Mouse (Mus musculus): ENCODE data around the gene Krtap3-2. TPM values are rescaled to one million over a fixed set of nuclear protein-coding genes. Genes with fewer than 3 reads are reported as not detected.

Krtap3-2 gene
- not detected in 2 replicates for polyA plus RNA-seq (2012; rRNA removed)

DNA sequence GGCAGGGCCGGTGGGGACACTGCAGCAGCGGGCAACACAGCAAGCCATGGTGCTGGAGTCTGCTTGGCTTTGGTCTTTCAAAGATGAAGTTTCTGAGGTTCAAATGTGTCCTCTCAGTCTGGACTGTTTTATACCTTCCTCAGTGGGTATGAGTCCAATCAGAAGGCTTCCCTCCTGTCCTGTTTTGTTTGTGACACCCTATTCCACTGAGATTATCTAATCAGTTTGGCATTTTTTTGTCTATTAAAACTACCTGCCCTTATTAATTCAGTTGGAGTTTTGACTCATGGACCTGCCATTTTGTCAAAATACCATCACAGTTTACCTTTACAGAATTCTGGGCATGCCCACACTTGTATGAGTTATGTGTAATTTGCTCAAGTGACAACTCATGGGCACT is at the start of gene Krtap3-2:
Gene Krtap3-2 (minus strand): TSS at position 101 of the 400 bp plus-strand sequence.

DNA sequence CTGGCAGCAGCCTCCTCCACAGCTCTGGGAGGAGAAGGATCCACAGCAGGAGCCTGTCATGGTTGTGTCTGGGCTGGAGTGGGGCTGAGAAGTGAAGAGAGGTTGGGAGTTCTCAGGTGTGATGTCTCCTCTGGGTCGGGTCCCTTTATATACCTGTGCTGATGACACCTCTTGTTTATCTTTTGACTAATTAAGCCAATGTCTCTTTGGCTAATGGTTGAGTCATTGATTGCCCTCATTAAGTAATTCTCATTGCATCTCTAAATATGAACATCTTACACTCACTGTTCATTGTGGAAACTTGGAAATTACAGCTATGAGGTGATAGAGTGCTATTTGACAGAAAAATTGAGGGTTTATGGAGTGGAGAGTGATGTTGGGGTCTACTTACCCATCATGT is 46.6 kb upstream of the Krtap3-2 start, which contains the start of gene Gm11938:
Gene Gm11938 (minus strand): TSS at position 101 of the 400 bp plus-strand sequence.

DNA sequence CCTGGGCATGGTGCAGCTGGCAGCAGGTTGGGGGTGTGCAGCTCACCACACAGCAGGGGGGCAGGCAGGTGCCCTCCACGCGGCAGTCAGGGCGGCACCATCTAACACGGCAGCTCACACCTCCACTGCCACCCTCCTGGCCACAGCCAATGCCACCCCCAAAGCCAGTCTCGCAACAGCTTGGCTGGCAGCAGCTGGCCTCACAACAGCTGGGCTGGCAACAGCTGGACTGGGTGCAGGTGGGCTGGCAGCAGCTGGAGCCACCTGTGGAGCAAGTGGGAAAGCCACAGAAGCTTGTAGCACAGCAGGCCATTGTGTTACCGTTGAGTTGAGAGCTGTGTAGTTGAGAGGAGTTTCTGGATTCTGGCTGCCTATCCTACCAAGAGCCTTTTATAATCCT is 41.1 kb upstream of the Krtap3-2 start, which contains the start of gene Krtap9-3:
Gene Krtap9-3 (minus strand): TSS at position 364 of the 400 bp plus-strand sequence.

GRCm38 (mm10) chr11:99590981-99591380 is 34.3 kb upstream of the Krtap3-2 start, which contains the start of gene Krtap1-3:
Gene Krtap1-3, minus strand, starts transcription at chr11:99591339.

GRCm38 (mm10) chr11:99583245-99583704 is 26.6 kb upstream of the Krtap3-2 start, which contains the start of gene Krtap1-4:
Gene Krtap1-4, minus strand, starts transcription at chr11:99583654.

DNA sequence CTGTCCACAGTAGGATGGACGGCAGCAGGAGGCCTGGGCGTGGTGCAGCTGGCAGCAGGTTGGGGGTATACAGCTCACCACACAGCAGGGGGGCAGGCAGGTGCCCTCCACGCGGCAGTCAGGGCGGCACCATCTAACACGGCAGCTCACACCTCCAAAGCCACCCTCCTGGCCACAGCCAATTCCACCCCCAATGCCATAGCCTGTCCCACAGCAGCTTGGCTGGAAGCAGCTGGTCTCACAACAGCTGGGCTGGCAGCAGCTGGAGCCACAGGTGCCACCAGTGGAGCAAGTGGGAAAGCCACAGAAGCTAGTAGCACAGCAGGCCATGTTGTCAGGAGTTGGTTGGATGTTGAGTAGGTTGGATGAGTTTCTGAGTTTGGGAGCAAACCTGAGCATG is 24.0 kb upstream of the Krtap3-2 start, which contains the start of gene Krtap1-5:
Gene Krtap1-5 (minus strand): TSS at position 381 of the 400 bp plus-strand sequence.

GRCm38 (mm10) chr11:99566530-99566929 is 9.9 kb upstream of the Krtap3-2 start, which contains the start of gene Krtap3-1:
Gene Krtap3-1, minus strand, starts transcription at chr11:99566630.

GRCm38 (mm10) chr11:99559366-99559765 is 2.7 kb upstream of the Krtap3-2 start, which contains the start of gene Gm11939:
Gene Gm11939, minus strand, starts transcription at chr11:99559466.

GRCm38 (mm10) chr11:99550765-99551164 is 5.9 kb downstream of the Krtap3-2 start, which contains the start of gene Krtap3-3:
Gene Krtap3-3, minus strand, starts transcription at chr11:99550865.

DNA sequence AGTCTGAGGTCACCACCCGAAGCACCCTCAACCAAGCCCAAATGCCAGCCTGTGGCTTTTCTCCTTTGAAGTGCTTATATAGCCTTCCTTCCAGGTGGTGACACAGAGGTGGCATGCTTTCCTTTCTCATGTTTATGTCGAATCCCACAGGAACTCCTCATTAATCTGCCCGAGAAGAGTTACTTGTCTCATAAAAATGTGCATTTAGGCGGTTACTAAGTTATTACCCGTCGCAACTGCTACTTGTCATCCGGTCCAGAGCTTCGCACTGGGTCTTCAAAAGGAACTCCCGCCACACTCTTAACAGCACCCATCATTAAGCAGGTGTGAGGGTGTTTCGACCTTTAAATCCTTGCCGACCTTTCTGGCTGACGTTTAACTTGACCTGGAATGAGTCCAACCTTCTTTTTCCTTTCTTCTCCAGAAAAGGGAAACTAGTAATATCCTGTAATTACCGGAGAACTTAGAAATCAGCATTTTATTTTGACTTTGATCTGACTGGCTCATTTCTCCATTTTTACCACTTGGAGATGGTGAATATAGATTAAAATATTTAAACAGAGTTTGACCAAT is 35.3 kb downstream of the Krtap3-2 start, which contains the start of gene Krt39:
Gene Krt39 (minus strand): TSS at position 51 of the 573 bp plus-strand sequence.

Other genes with a start within 250 kb of the Krtap3-2 start
- gene Krt25, start 233.9 kb downstream of the Krtap3-2 start, polyA plus RNA-seq (2012; rRNA removed): 0.02 and 0.07 TPM in 2 replicates
- gene Krt26, start 218.9 kb downstream of the Krtap3-2 start, polyA plus RNA-seq (2012; rRNA removed): 0.12 and 0.25 TPM in 2 replicates
- 0.02 TPM in 1 of 2 replicates, not detected in the other for gene Krt27, start 205.7 kb downstream of the Krtap3-2 start, polyA plus RNA-seq (2012; rRNA removed)
- gene Krt28, start 181.9 kb downstream of the Krtap3-2 start, polyA plus RNA-seq (2012; rRNA removed): 0.24 and 0.30 TPM in 2 replicates
- gene Krt10, start 167.5 kb downstream of the Krtap3-2 start, polyA plus RNA-seq (2012; rRNA removed): 5.6 and 10.6 TPM in 2 replicates
- 0.04 TPM in 1 of 2 replicates, not detected in the other for gene Krt12, start 134.6 kb downstream of the Krtap3-2 start, polyA plus RNA-seq (2012; rRNA removed)
- 1.1 and 2.3 TPM in 2 replicates for gene Krt20, start 118.7 kb downstream of the Krtap3-2 start, polyA plus RNA-seq (2012; rRNA removed)
- 0.08 and 0.14 TPM in 2 replicates for gene Krt23, start 63.7 kb downstream of the Krtap3-2 start, polyA plus RNA-seq (2012; rRNA removed)
- gene Krt39, start 35.5 kb downstream of the Krtap3-2 start, polyA plus RNA-seq (2012; rRNA removed): not detected in 2 replicates
- gene Krt40, start 13.7 kb downstream of the Krtap3-2 start, polyA plus RNA-seq (2012; rRNA removed): 0.07 TPM in 1 of 2 replicates, not detected in the other
- gene Krtap3-3, start 6.0 kb downstream of the Krtap3-2 start, polyA plus RNA-seq (2012; rRNA removed): not detected in 2 replicates
- gene Gm11939, start 2.6 kb upstream of the Krtap3-2 start, polyA plus RNA-seq (2012; rRNA removed): not detected in 2 replicates
- not detected in 2 replicates for gene Krtap3-1, start 9.8 kb upstream of the Krtap3-2 start, polyA plus RNA-seq (2012; rRNA removed)
- gene Krtap1-5, start 24.2 kb upstream of the Krtap3-2 start, polyA plus RNA-seq (2012; rRNA removed): not detected in 2 replicates
- not detected in 2 replicates for gene Krtap1-4, start 26.8 kb upstream of the Krtap3-2 start, polyA plus RNA-seq (2012; rRNA removed)
- gene Krtap1-3, start 34.5 kb upstream of the Krtap3-2 start, polyA plus RNA-seq (2012; rRNA removed): not detected in 2 replicates
- gene Krtap9-3, start 41.3 kb upstream of the Krtap3-2 start, polyA plus RNA-seq (2012; rRNA removed): not detected in 2 replicates
- not detected in 2 replicates for gene Gm11938, start 46.5 kb upstream of the Krtap3-2 start, polyA plus RNA-seq (2012; rRNA removed)
- gene Gm11937, start 53.3 kb upstream of the Krtap3-2 start, polyA plus RNA-seq (2012; rRNA removed): not detected in 2 replicates
- gene Krtap2-4, start 58.0 kb upstream of the Krtap3-2 start, polyA plus RNA-seq (2012; rRNA removed): not detected in 2 replicates
- not detected in 2 replicates for gene Gm11562, start 63.6 kb upstream of the Krtap3-2 start, polyA plus RNA-seq (2012; rRNA removed)
- gene Krtap4-1, start 71.4 kb upstream of the Krtap3-2 start, polyA plus RNA-seq (2012; rRNA removed): not detected in 2 replicates
- gene Krtap4-2, start 78.2 kb upstream of the Krtap3-2 start, polyA plus RNA-seq (2012; rRNA removed): not detected in 2 replicates
- gene Krtap4-7, start 87.2 kb upstream of the Krtap3-2 start, polyA plus RNA-seq (2012; rRNA removed): not detected in 2 replicates
- gene Gm11555, start 93.4 kb upstream of the Krtap3-2 start, polyA plus RNA-seq (2012; rRNA removed): not detected in 2 replicates
- not detected in 2 replicates for gene Gm11563, start 102.1 kb upstream of the Krtap3-2 start, polyA plus RNA-seq (2012; rRNA removed)
- gene Krtap4-6, start 109.1 kb upstream of the Krtap3-2 start, polyA plus RNA-seq (2012; rRNA removed): not detected in 2 replicates
- gene Gm14190, start 133.9 kb upstream of the Krtap3-2 start, polyA plus RNA-seq (2012; rRNA removed): not detected in 2 replicates
- not detected in 2 replicates for gene Gm14180, start 177.4 kb upstream of the Krtap3-2 start, polyA plus RNA-seq (2012; rRNA removed)
- gene Gm11595, start 216.1 kb upstream of the Krtap3-2 start, polyA plus RNA-seq (2012; rRNA removed): not detected in 2 replicates
- gene Krtap4-8, start 223.9 kb upstream of the Krtap3-2 start, polyA plus RNA-seq (2012; rRNA removed): not detected in 2 replicates
- gene Krtap4-9, start 228.3 kb upstream of the Krtap3-2 start, polyA plus RNA-seq (2012; rRNA removed): not detected in 2 replicates
- not detected in 2 replicates for gene Gm11596, start 236.6 kb upstream of the Krtap3-2 start, polyA plus RNA-seq (2012; rRNA removed)
- gene Gm11569, start 242.1 kb upstream of the Krtap3-2 start, polyA plus RNA-seq (2012; rRNA removed): not detected in 2 replicates
- not detected in 2 replicates for gene Gm11554, start 247.6 kb upstream of the Krtap3-2 start, polyA plus RNA-seq (2012; rRNA removed)